Mouse (Mus musculus): ENCODE measurements around the gene Flnb. TPM values are rescaled to one million over a fixed set of nuclear protein-coding genes. Genes with fewer than 3 reads are reported as not detected.

Flnb gene
- polyA plus RNA-seq, 1 experiment from 2014 or later: 16.5 TPM

DNA sequence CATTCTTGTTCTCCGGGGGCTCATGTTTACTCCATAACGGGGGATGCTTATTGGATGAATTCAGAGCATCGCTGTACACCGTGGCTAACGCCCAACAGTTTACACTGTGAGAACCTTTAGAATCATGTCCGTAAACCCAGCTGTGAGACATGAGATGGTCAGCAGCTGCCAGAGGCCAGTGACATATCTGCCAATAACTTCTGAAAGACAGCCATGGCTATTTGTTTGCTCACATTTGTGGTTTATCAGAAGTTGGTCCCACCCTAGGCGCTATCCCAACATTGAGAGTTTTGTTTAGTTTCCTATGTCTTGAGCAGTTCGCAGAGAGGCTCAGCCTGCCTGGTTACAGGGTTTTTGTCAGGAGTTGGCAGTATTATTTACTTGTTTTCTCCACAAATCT, 3.6 kb downstream of the Flnb start:
- H3K4me1 ChIP-seq (replicated peaks; ENCODE audit: control insufficient read depth, insufficient read depth, low read length): peaks cover 7% of the 10 kb centered on the region; the same call in 1 of the 2 replicates
- 77% methylated on average over 8 of the region's 8 CpGs for WGBS
- no peak overlapping the region for H3K4me2 ChIP-seq (replicated peaks; ENCODE audit: low read depth, low read length)

DNA sequence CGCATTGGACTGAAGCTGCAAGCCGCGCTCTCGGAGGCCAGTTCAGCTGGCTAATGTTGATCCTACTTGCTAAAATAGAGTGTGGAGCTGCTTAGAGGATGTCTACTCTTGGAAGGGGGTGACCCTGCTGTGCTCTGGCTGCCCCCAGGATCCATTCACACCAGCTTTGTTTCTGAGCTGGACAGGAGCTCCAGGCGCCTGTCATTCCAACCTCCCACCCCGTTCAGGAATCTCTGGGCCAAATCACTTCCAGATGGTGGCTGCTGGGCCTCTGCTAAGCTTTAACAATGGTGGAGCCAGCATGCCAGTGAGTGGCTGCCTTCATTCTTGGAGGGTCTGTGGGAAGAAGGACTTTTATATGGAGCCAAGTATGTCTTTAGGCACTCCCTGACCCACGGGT, 4.9 kb downstream of the Flnb start:
- 0 out of 2 replicates have a peak overlapping the region, but pooled peaks have one; percentile 10 for H3K27ac ChIP-seq (ENCODE audit: low read depth, low read length)
- no peak overlapping the region for H3K4me3 ChIP-seq (ENCODE audit: low read depth, low read length)
- ATAC-seq (ENCODE audit: low FRiP score): no peak
- H3K4me2 ChIP-seq (replicated peaks; ENCODE audit: low read depth, low read length): no peak overlapping the region
- H3K4me1 ChIP-seq (replicated peaks; ENCODE audit: control insufficient read depth, insufficient read depth, low read length): peaks cover 8% of the 10 kb centered on the region; the same call in 1 of the 2 replicates
- 48% methylated on average over 7 of the region's 7 CpGs for WGBS
- no peak overlapping the region for H3K9ac ChIP-seq (ENCODE audit: low read depth, low read length)
- H3K27me3 ChIP-seq (ENCODE audit: control insufficient read depth, insufficient read depth, low read length): no peaks in the 10 kb centered on the region
- no peaks in the 10 kb centered on the region for H3K9me3 ChIP-seq (ENCODE audit: control insufficient read depth, low read length)
- peak; percentile 61 for DNase-seq (ENCODE audit: low spot score)
- H3K36me3 ChIP-seq (ENCODE audit: control insufficient read depth, insufficient read depth, low read length): no peaks in the 10 kb centered on the region

More for the DNA sequence above, 3.6 kb downstream of the Flnb start:
- Histone ChIP-seq H3K9ac (ENCODE audit: low read depth, low read length) (no peak overlapping the region), H3K27ac (ENCODE audit: low read depth, low read length) (no peak overlapping the region), H3K36me3 (ENCODE audit: control insufficient read depth, insufficient read depth, low read length) (no peaks in the 10 kb centered on the region), H3K27me3 (ENCODE audit: control insufficient read depth, insufficient read depth, low read length) (no peaks in the 10 kb centered on the region), H3K9me3 (ENCODE audit: control insufficient read depth, low read length) (no peaks in the 10 kb centered on the region), H3K4me3 (ENCODE audit: low read depth, low read length) (no peak overlapping the region)
- no peak for DNase-seq (ENCODE audit: low spot score)
- no peak for ATAC-seq (ENCODE audit: low FRiP score)

DNA sequence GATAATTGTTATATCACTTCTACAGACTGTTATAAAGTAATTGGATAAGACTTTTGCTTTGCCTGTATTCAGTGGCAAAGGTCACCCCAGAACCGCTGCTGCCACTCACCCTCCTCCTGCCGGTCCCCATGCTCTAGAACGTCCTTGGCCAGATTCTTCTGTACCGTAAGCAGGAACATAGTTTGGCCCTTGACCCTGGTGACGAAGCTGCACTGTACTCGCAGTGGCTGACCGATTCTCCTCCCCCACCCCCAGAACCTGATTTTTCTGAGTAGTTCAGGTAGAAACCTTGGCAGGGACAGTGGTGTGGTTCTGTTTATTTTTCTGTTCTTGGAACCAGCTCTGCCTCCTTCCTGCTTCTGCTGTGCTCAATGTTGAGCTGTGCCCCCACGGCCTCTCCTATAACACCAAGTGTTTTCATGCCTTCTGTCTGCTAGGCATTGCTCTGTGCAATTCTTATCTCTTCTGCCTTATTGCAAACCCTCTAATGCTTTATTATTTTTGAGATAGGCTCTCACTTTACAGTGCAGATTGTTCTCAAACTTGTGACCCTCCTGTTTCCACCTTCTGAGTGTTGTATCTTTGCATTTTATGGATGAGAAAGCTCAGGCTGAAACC, 7.0 kb downstream of the Flnb start:
- Histone ChIP-seq H3K27ac (ENCODE audit: low read depth, low read length) (no peak overlapping the region), H3K4me1 (replicated peaks; ENCODE audit: control insufficient read depth, insufficient read depth, low read length) (peaks cover 4% of the 10 kb centered on the region; the same call in 1 of the 2 replicates), H3K4me2 (replicated peaks; ENCODE audit: low read depth, low read length) (no peak overlapping the region), H3K4me3 (ENCODE audit: low read depth, low read length) (no peak overlapping the region), H3K36me3 (ENCODE audit: control insufficient read depth, insufficient read depth, low read length) (no peaks in the 10 kb centered on the region), H3K9me3 (ENCODE audit: control insufficient read depth, low read length) (no peaks in the 10 kb centered on the region), H3K27me3 (ENCODE audit: control insufficient read depth, insufficient read depth, low read length) (no peaks in the 10 kb centered on the region), H3K9ac (ENCODE audit: low read depth, low read length) (no peak overlapping the region)
- DNase-seq (ENCODE audit: low spot score) (no peak), ATAC-seq (ENCODE audit: low FRiP score) (no peak)
- 69% methylated on average over 8 of the region's 8 CpGs for WGBS

DNA sequence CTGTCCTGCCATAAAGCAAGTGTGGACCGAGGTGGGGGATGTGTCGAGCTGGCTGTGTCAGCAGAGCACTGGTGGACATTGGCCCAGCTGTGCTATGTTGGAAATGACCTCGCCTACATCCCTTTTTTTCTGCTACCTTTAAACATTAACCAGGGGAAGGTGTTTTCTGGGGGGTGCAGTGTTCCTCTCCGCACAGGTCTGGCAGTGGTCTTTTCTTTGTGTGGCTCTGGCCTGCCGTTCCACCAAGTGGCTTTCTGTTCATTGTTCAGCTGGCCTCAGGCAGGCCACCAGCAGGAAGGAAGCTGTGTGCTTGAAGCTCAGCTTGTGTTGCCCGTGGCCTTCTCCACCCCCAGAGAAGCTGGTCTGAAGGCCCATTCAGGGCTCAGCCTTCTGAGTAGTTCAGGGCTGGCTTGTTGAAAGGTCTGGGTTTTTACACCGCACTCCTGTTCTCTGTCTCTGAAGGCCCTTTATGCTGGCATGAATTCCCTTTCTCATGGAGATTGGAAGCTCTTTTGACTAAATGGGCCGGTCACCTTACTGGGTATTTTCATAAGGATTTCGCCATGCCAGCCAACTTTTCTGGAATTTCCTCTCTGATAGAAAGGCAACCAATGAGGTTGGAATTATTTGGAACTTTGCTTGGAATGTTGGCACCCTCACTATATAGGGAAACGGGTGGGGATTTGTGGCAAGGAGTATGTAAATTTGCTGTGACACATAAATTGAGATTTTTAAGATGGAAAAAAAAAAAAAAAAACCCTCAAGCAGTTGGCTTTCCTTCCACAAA, 8.6 kb downstream of the Flnb start:
- WGBS: 36% methylated on average over 10 of the region's 10 CpGs
- peaks cover 4% of the 10 kb centered on the region; the same call in 1 of the 2 replicates for H3K4me1 ChIP-seq (replicated peaks; ENCODE audit: control insufficient read depth, insufficient read depth, low read length)
- no peaks in the 10 kb centered on the region for H3K27me3 ChIP-seq (ENCODE audit: control insufficient read depth, insufficient read depth, low read length)
- H3K36me3 ChIP-seq (ENCODE audit: control insufficient read depth, insufficient read depth, low read length): no peaks in the 10 kb centered on the region
- H3K4me3 ChIP-seq (ENCODE audit: low read depth, low read length): no peak overlapping the region
- 0 out of 2 replicates have a peak overlapping the region, but pooled peaks have one; percentile 11 for H3K9ac ChIP-seq (ENCODE audit: low read depth, low read length)
- ATAC-seq (ENCODE audit: low FRiP score) (peak; percentile 47; the same call in 1 of the 2 replicates), DNase-seq (ENCODE audit: low spot score) (peak; percentile 27)
- peak overlapping the region; percentile 42; the same call in 1 of the 2 replicates for H3K27ac ChIP-seq (ENCODE audit: low read depth, low read length)
- H3K9me3 ChIP-seq (ENCODE audit: control insufficient read depth, low read length): no peaks in the 10 kb centered on the region
- H3K4me2 ChIP-seq (replicated peaks; ENCODE audit: low read depth, low read length): no peak overlapping the region

DNA sequence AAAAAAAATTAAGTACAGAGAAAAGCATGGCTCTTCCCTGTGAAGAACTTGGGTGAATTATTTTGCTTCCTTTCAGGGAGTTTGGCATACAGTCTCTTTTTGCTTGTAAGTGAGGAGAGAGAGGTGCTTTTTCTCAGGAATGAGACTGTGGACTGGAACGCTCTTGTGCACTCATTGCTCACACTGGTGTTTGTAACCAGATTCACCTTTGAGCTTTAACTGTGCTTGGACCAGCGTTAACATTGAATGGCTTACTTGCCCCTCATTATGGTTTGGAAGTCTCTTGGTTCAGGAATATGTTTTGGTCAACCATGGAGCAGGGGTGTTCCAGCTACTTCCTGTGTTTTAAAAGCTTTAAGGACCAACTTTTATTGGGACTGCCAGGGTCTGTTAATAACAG, 11.4 kb downstream of the Flnb start:
- DNase-seq (ENCODE audit: low spot score) (no peak), ATAC-seq (ENCODE audit: low FRiP score) (no peak)
- Histone ChIP-seq H3K9ac (ENCODE audit: low read depth, low read length) (no peak overlapping the region), H3K27me3 (ENCODE audit: control insufficient read depth, insufficient read depth, low read length) (no peaks in the 10 kb centered on the region), H3K27ac (ENCODE audit: low read depth, low read length) (no peak overlapping the region), H3K9me3 (ENCODE audit: control insufficient read depth, low read length) (no peaks in the 10 kb centered on the region), H3K36me3 (ENCODE audit: control insufficient read depth, insufficient read depth, low read length) (no peaks in the 10 kb centered on the region), H3K4me3 (ENCODE audit: low read depth, low read length) (no peak overlapping the region), H3K4me2 (replicated peaks; ENCODE audit: low read depth, low read length) (no peak overlapping the region), H3K4me1 (replicated peaks; ENCODE audit: control insufficient read depth, insufficient read depth, low read length) (peaks cover 4% of the 10 kb centered on the region; the same call in 1 of the 2 replicates)
- WGBS: 95% methylated on average over 2 of the region's 2 CpGs

DNA sequence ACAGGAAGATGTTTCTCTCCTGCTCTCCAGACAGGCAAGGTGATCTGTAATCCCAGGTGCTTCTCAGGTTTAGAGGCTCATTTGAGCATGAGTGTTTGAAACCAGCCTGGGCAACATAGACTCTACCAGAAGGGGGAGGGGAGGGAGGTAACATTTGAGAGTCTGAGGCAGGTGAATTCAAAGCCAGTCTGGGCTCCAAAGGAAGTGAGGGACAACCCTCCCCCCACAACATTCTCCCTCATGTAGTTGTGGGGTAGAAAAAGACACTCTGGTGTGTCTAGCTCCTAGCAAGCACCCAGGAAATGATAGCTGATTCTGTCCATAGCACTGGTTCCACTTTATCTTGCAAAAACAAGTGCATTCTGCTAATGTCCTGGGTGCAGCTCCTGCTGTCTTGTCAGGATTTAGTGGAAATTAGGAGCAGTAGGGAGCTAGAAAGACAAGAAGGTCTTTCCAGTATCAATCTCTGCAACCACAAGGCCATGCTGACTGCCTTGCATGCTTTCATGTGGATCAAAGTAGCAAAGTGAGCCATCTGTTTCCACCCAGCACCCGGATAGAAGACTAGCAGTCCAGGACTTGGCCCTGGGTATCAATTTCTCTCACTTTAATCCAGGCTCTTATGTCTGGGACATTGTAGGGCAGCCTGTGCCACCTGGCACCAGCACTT, 14.1 kb downstream of the Flnb start:
- Histone ChIP-seq H3K4me3 (ENCODE audit: low read depth, low read length) (no peak overlapping the region), H3K27me3 (ENCODE audit: control insufficient read depth, insufficient read depth, low read length) (no peaks in the 10 kb centered on the region), H3K9ac (ENCODE audit: low read depth, low read length) (no peak overlapping the region), H3K4me2 (replicated peaks; ENCODE audit: low read depth, low read length) (no peak overlapping the region), H3K4me1 (replicated peaks; ENCODE audit: control insufficient read depth, insufficient read depth, low read length) (no peaks in the 10 kb centered on the region), H3K27ac (ENCODE audit: low read depth, low read length) (no peak overlapping the region), H3K36me3 (ENCODE audit: control insufficient read depth, insufficient read depth, low read length) (no peaks in the 10 kb centered on the region), H3K9me3 (ENCODE audit: control insufficient read depth, low read length) (no peaks in the 10 kb centered on the region)
- DNase-seq (ENCODE audit: low spot score) (no peak), ATAC-seq (ENCODE audit: low FRiP score) (no peak)
- 72% methylated on average over 1 of the region's 1 CpGs for WGBS

DNA sequence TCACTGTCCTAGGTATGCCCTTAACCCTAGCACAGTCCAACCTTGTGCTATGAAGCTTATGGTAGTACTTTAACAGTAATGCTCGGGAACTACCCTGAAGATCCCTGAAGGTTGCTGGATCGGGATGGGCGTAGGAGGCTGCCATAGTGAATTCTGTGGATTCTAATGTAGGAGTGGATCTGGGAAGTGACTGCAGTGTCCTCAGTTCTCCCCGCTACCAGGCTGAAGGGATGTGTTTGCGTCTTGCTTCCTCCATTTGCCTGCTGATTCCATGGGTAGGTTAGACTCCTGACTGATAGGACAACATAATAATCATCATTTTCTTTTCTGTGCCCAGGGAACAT, 14.7 kb downstream of the Flnb start:
- H3K36me3 ChIP-seq (ENCODE audit: control insufficient read depth, insufficient read depth, low read length): no peaks in the 10 kb centered on the region
- H3K9me3 ChIP-seq (ENCODE audit: control insufficient read depth, low read length): no peaks in the 10 kb centered on the region
- no peak overlapping the region for H3K4me2 ChIP-seq (replicated peaks; ENCODE audit: low read depth, low read length)
- H3K4me3 ChIP-seq (ENCODE audit: low read depth, low read length): no peak overlapping the region
- WGBS: 95% methylated on average over 5 of the region's 5 CpGs
- no peak overlapping the region for H3K9ac ChIP-seq (ENCODE audit: low read depth, low read length)
- DNase-seq (ENCODE audit: low spot score) (no peak), ATAC-seq (ENCODE audit: low FRiP score) (no peak)
- H3K4me1 ChIP-seq (replicated peaks; ENCODE audit: control insufficient read depth, insufficient read depth, low read length): no peaks in the 10 kb centered on the region
- H3K27ac ChIP-seq (ENCODE audit: low read depth, low read length): no peak overlapping the region
- H3K27me3 ChIP-seq (ENCODE audit: control insufficient read depth, insufficient read depth, low read length): no peaks in the 10 kb centered on the region

DNA sequence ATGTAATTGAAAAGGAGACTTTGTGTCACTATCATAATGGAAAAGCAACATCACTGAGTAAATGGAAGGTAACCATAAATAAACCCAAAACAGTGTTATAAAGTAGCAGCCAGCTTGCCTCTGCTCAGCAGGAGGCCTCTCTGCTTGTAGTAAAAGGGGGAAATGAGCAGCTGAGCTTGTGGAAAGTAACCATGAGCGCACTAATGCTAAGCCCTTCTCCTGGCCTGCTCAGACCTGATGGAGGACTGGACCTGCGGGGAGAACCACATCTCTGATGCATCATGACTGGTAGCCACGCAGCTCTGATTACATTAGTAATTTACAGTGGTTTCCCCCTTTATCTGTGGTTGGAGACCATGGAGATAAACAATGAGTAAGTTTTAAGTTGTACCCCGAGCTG, 15.7 kb downstream of the Flnb start:
- Histone ChIP-seq H3K27me3 (ENCODE audit: control insufficient read depth, insufficient read depth, low read length) (no peaks in the 10 kb centered on the region), H3K36me3 (ENCODE audit: control insufficient read depth, insufficient read depth, low read length) (no peaks in the 10 kb centered on the region), H3K4me3 (ENCODE audit: low read depth, low read length) (no peak overlapping the region), H3K9me3 (ENCODE audit: control insufficient read depth, low read length) (no peaks in the 10 kb centered on the region), H3K27ac (ENCODE audit: low read depth, low read length) (no peak overlapping the region), H3K9ac (ENCODE audit: low read depth, low read length) (no peak overlapping the region), H3K4me2 (replicated peaks; ENCODE audit: low read depth, low read length) (no peak overlapping the region), H3K4me1 (replicated peaks; ENCODE audit: control insufficient read depth, insufficient read depth, low read length) (no peaks in the 10 kb centered on the region)
- no peak for DNase-seq (ENCODE audit: low spot score)
- WGBS: 77% methylated on average over 4 of the region's 4 CpGs
- ATAC-seq (ENCODE audit: low FRiP score): no peak
